Mouse (Mus musculus): ENCODE results near the gene Rnf215. TPM values are rescaled to one million over a fixed set of nuclear protein-coding genes. Genes with fewer than 3 reads are reported as not detected.

Gene Rnf215
- 29.4 and 29.7 TPM in 2 replicates for polyA plus RNA-seq (2014; fragmentation: Nextera tagmentation; extraction: Ambion mirVana)

- WGBS, result 3% methylated on average over 64 of the region's 66 CpGs
- Histone ChIP-seq H3K9ac (ENCODE audit: low read length) (peak within 1 kb of the TSS; percentile 83), H3K9me3 (ENCODE audit: control insufficient read depth, low read length) (no peaks in the 10 kb centered on the region), H3K4me2 (ENCODE audit: low read depth) (peak within 1 kb of the TSS; percentile 64), H3K4me3 (ENCODE audit: low read depth, low read length) (peak within 1 kb of the TSS; percentile 65), H3K27ac (ENCODE audit: low read depth, low read length) (peak within 1 kb of the TSS; percentile 17; the same call in 1 of the 2 replicates), H3K27me3 (ENCODE audit: control insufficient read depth, insufficient read depth, low read length) (no peaks in the 10 kb centered on the region), H3K4me1 (ENCODE audit: control insufficient read depth, insufficient read depth, low read length) (peaks cover 6% of the 10 kb centered on the region; the same call in 1 of the 2 replicates), H3K36me3 (ENCODE audit: control insufficient read depth, insufficient read depth, low read length) (peaks cover 2% of the 10 kb centered on the region; the same call in 1 of the 2 replicates)
- peak; percentile 91 for DNase-seq (ENCODE audit: low spot score)
- ATAC-seq (ENCODE audit: insufficient read depth, low FRiP score, low TSS enrichment), result peak; percentile 88
Observed at GRCm38 (mm10) chr11:4134986-4135935, at the start of gene Rnf215. Gene Rnf215 (plus strand): TSS chr11:4135202.

DNA sequence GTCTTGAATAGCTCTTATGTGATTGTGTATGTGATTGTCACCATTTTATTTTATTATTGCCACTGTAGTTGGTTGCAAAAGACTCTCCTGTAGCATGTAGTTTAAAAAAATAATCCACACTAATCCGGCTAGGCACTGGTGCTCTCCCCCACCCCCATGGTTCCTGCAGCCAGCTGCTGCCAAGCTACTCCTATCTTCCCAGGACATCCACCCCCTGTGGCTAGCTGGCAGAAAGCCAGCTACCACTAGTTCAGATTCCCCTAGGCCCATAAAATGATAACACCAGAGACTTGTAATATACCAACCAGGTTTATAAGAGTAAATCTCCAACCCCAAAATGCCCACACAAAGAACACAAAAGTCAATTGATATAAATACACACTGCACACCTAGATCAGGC is 48.8 kb upstream of the Rnf215 start:
- H3K9me3 ChIP-seq (ENCODE audit: control insufficient read depth, low read length), result no peaks in the 10 kb centered on the region
- no peaks in the 10 kb centered on the region; the same call in 1 of the 2 replicates for H3K36me3 ChIP-seq (ENCODE audit: control insufficient read depth, insufficient read depth, low read length)
- H3K9ac ChIP-seq (ENCODE audit: low read length), result no peak overlapping the region
- no peaks in the 10 kb centered on the region for H3K27me3 ChIP-seq (ENCODE audit: control insufficient read depth, insufficient read depth, low read length)
- H3K27ac ChIP-seq (ENCODE audit: low read depth, low read length), result no peak overlapping the region
- no peak for ATAC-seq (ENCODE audit: insufficient read depth, low FRiP score, low TSS enrichment)
- no peaks in the 10 kb centered on the region for H3K4me1 ChIP-seq (ENCODE audit: control insufficient read depth, insufficient read depth, low read length)
- H3K4me3 ChIP-seq (ENCODE audit: low read depth, low read length), result no peak overlapping the region
- WGBS, result 81% methylated on average over 1 of the region's 1 CpGs
- DNase-seq (ENCODE audit: low spot score), result no peak
- no peak overlapping the region for H3K4me2 ChIP-seq (ENCODE audit: low read depth)

- 61% methylated on average over 2 of the region's 2 CpGs for WGBS
- Histone ChIP-seq H3K9ac (ENCODE audit: low read length) (no peak overlapping the region), H3K4me3 (ENCODE audit: low read depth, low read length) (no peak overlapping the region), H3K4me1 (ENCODE audit: control insufficient read depth, insufficient read depth, low read length) (no peaks in the 10 kb centered on the region), H3K27ac (ENCODE audit: low read depth, low read length) (no peak overlapping the region), H3K4me2 (ENCODE audit: low read depth) (no peak overlapping the region), H3K36me3 (ENCODE audit: control insufficient read depth, insufficient read depth, low read length) (peaks cover 2% of the 10 kb centered on the region; the same call in 1 of the 2 replicates), H3K9me3 (ENCODE audit: control insufficient read depth, low read length) (no peaks in the 10 kb centered on the region), H3K27me3 (ENCODE audit: control insufficient read depth, insufficient read depth, low read length) (no peaks in the 10 kb centered on the region)
- no peak for ATAC-seq (ENCODE audit: insufficient read depth, low FRiP score, low TSS enrichment)
- no peak for DNase-seq (ENCODE audit: low spot score)
Observed at GRCm38 (mm10) chr11:4087267-4087666, 47.7 kb upstream of the Rnf215 start.

GRCm38 (mm10) chr11:4093459-4094377 is 41.3 kb upstream of the Rnf215 start:
- Histone ChIP-seq H3K36me3 (ENCODE audit: control insufficient read depth, insufficient read depth, low read length) (peaks cover 2% of the 10 kb centered on the region; the same call in 1 of the 2 replicates), H3K27ac (ENCODE audit: low read depth, low read length) (no peak overlapping the region), H3K27me3 (ENCODE audit: control insufficient read depth, insufficient read depth, low read length) (no peaks in the 10 kb centered on the region), H3K9me3 (ENCODE audit: control insufficient read depth, low read length) (no peaks in the 10 kb centered on the region), H3K9ac (ENCODE audit: low read length) (no peak overlapping the region), H3K4me2 (ENCODE audit: low read depth) (no peak overlapping the region), H3K4me1 (ENCODE audit: control insufficient read depth, insufficient read depth, low read length) (peaks cover 13% of the 10 kb centered on the region), H3K4me3 (ENCODE audit: low read depth, low read length) (no peak overlapping the region)
- ATAC-seq (ENCODE audit: insufficient read depth, low FRiP score, low TSS enrichment), result no peak
- 88% methylated on average over 18 of the region's 18 CpGs for WGBS
- no peak for DNase-seq (ENCODE audit: low spot score)

- Histone ChIP-seq H3K4me1 (ENCODE audit: control insufficient read depth, insufficient read depth, low read length) (peaks cover 13% of the 10 kb centered on the region), H3K9ac (ENCODE audit: low read length) (peak overlapping the region; percentile 42), H3K9me3 (ENCODE audit: control insufficient read depth, low read length) (no peaks in the 10 kb centered on the region), H3K27me3 (ENCODE audit: control insufficient read depth, insufficient read depth, low read length) (no peaks in the 10 kb centered on the region), H3K36me3 (ENCODE audit: control insufficient read depth, insufficient read depth, low read length) (peaks cover 2% of the 10 kb centered on the region; the same call in 1 of the 2 replicates), H3K4me2 (ENCODE audit: low read depth) (peak overlapping the region; percentile 85), H3K27ac (ENCODE audit: low read depth, low read length) (no peak overlapping the region), H3K4me3 (ENCODE audit: low read depth, low read length) (peak overlapping the region; percentile 52)
- WGBS, result 10% methylated on average over 23 of the region's 24 CpGs
- ATAC-seq (ENCODE audit: insufficient read depth, low FRiP score, low TSS enrichment) (no peak), DNase-seq (ENCODE audit: low spot score) (peak; percentile 58)
Observed at GRCm38 (mm10) chr11:4094378-4095170, 40.4 kb upstream of the Rnf215 start.

DNA sequence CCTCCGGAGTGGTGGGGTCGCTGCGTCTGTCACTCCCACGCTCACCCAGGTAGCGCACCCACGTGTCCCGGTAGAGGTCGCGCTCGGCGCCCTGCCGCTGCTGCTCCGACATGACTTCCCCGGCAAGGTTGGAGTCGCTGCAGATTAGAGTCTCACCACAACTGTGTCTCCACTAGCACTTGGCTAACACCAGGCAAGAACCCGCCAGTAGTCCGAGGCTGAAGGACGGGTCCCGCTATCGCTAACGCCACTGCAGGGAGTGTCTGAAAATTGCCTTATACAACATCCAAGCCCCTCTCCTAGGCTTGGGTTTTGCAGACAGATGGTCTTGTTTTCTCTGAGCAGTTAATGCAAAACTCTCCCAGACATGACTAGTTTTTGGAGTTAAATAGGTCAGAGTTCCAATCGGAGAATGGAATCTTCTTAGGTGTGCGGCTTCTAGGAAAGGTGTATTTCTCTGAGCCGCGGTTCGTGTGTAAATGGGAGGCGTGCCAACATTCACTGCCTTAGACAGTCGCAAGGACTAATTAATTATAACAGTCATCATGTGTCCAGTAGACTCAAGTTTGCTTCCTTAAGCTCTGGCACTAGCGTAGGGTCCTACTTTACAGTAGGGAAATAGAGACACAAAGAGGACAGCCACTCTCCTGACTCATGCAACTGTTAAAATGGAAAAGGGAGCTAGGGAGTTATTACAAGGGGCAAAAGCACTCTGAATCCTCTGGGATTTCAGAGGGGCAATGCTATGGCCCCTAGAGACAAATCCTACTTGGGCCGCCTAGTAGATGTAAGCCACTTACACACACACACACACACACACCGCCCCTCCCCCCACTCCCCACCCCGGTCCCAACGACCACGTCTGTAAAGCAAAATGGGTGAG is 39.6 kb upstream of the Rnf215 start, which contains the start of gene Mtfp1:
Mtfp1 (minus strand) TSS at position 275 of the 883 bp plus-strand sequence.
- peaks cover 13% of the 10 kb centered on the region for H3K4me1 ChIP-seq (ENCODE audit: control insufficient read depth, insufficient read depth, low read length)
- no peaks in the 10 kb centered on the region for H3K27me3 ChIP-seq (ENCODE audit: control insufficient read depth, insufficient read depth, low read length)
- peak within 1 kb of the TSS; percentile 52 for H3K4me3 ChIP-seq (ENCODE audit: low read depth, low read length)
- ATAC-seq (ENCODE audit: insufficient read depth, low FRiP score, low TSS enrichment) (no peak), DNase-seq (ENCODE audit: low spot score) (peak; percentile 65)
- H3K27ac ChIP-seq (ENCODE audit: low read depth, low read length), result peak within 1 kb of the TSS; percentile 51; the same call in 1 of the 2 replicates
- H3K9me3 ChIP-seq (ENCODE audit: control insufficient read depth, low read length), result no peaks in the 10 kb centered on the region
- peaks cover 2% of the 10 kb centered on the region; the same call in 1 of the 2 replicates for H3K36me3 ChIP-seq (ENCODE audit: control insufficient read depth, insufficient read depth, low read length)
- H3K9ac ChIP-seq (ENCODE audit: low read length), result peak within 1 kb of the TSS; percentile 42
- 9% methylated on average over 33 of the region's 34 CpGs for WGBS
- H3K4me2 ChIP-seq (ENCODE audit: low read depth), result peak within 1 kb of the TSS; percentile 85
